Mouse (Mus musculus): Measurements from ENCODE around the gene Mettl26. TPM values are rescaled to one million over a fixed set of nuclear protein-coding genes. Genes with fewer than 3 reads are reported as not detected.

Gene Mettl26
- polyA plus RNA-seq, 1 experiment: 89.7 TPM

DNA sequence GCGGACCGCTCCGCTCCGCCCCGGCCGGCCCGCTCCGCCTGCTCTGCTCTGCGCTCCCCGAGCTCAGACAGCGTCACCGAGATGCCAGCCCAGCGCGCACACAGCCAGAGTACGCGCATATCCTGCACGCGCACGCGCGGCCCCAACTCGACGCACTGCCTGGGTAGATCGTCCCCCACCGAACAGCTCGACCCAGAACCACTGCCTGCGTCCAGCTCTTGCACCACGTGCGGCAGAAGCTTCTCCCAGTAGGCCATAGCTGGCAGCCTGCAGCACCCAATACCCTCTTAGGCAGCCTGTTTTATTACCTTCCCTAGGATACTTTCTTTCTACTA, 37.8 kb upstream of the Mettl26 start, which contains the start of gene Rhbdl1:
Rhbdl1 (minus strand) TSS at position 220 of the 335 bp plus-strand sequence.
- DNase-seq (ENCODE audit: low read depth): no peak

GRCm38 (mm10) chr17:25837533-25837932, 37.3 kb upstream of the Mettl26 start:
- no peak for DNase-seq (ENCODE audit: low read depth)

GRCm38 (mm10) chr17:25838904-25839303, 36.0 kb upstream of the Mettl26 start:
- no peak for DNase-seq (ENCODE audit: low read depth)

GRCm38 (mm10) chr17:25839455-25840235, 35.2 kb upstream of the Mettl26 start:
- no peak for DNase-seq (ENCODE audit: low read depth)

DNA sequence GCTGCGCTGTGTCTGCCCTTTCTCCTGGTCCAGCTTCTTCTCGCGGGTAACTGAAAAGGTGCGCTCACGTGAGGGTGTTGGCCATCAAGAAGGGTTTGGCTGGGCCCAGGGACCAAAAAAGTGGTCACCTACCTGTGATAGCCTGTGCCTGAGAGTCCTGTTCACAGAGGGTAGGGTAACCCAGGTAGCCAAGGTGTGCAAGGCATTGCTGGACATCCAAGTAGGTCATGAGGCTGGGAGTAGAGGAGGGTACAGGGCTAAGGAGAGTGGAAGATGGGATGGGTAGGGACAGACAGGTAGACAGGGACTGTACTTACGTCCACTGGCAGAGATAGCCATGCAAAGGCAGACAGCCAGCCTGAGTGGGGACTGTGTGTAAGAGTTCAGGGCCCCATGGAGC, 34.4 kb upstream of the Mettl26 start:
- no peak for DNase-seq (ENCODE audit: low read depth)

DNA sequence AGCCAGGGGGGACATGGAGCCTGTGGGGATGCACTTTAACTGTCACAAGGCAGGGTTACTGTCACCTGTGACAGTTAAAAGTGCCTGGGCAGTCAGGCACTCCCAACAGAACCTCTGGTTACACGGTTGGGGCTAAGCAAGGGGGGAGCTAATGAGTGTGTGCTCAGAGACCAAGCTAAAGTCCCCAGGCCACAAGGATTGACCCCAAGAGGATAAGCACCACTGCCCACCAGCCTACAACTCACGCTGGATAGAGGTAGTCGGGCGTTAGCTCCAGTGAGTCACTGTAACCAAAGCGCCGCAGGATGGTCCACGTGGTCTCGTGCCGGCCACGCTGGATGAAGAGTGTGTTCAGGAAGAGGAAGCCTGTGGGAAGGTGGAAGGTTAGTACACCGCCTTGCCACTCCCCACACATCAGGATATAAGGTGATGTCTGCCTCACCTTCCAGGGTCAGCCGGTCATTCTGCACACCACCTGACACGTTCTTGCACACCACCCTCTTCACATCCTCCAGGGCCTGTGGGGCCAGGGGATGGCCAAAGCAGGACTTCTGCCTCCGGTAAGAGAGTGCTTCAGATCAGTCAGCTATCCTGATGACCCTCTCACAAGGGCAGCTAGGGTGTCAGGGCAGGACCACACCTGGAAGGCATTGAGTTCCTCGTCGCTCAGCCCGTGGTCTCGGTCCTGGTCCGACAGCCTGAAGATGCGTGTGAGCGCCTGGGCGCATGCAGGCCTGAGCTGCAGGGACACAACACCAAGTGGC, 33.6 kb upstream of the Mettl26 start, which contains the start of gene Gm20683:
Gm20683 (minus strand) TSS at position 647 of the 764 bp plus-strand sequence.
- DNase-seq (ENCODE audit: low read depth): no peak

DNA sequence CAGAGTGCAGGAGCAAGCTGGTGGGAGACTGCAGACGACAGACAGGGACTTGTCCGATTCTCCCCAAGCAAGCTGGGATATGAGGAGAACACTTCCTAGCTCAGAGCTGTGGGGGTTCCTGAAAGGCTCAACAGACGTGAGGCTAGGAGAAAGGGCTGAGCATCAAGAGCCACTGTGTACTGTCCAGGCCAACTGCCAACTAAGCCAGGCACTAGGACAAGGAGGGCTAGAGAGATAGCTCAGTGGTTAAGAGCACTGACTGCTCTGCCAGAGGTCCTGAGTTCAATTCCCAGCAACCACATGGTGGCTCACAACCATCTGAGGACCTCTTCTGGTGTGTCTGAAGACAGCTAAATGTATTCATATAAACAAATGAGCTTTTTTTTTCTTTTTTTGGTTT, 32.4 kb upstream of the Mettl26 start:
- no peak for DNase-seq (ENCODE audit: low read depth)

- no peak for DNase-seq (ENCODE audit: low read depth)
Measured at GRCm38 (mm10) chr17:25843122-25843521, 31.8 kb upstream of the Mettl26 start.

- no peak for DNase-seq (ENCODE audit: low read depth)
Measured at GRCm38 (mm10) chr17:25843636-25844395, 31.1 kb upstream of the Mettl26 start.

- no peak for DNase-seq (ENCODE audit: low read depth)
Measured at GRCm38 (mm10) chr17:25844396-25844901, 30.4 kb upstream of the Mettl26 start, which contains the start of gene Rhot2. TSS of gene Rhot2 (minus strand) at chr17:25844851.

GRCm38 (mm10) chr17:25860229-25860628, 14.6 kb upstream of the Mettl26 start:
- DNase-seq (ENCODE audit: low read depth): no peak

- no peak for DNase-seq (ENCODE audit: low read depth)
Measured at GRCm38 (mm10) chr17:25860832-25861703, 13.8 kb upstream of the Mettl26 start, which contains the start of gene Wdr90. TSS of gene Wdr90 (minus strand) at chr17:25861501.

GRCm38 (mm10) chr17:25861704-25862612, 12.9 kb upstream of the Mettl26 start:
- DNase-seq (ENCODE audit: low read depth): no peak

DNA sequence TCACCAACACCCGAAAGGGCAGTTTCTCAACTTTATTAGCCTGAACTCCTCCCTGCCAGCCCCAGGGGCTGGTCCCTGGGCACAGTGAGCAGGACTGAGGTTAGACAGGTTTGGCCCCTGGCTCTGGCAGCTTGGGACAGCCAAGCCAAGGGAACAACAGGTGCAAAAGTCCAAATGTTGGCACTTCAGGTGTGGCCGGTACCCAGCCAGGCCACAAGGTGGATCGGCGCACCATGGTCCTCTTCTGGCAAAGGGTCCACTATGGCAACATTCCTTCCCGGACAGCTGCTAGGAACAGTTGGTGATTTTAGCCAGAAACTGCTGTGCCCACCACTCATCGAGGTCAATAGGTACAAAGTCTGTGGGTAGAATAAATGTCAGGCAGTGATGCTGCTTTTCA, 11.2 kb upstream of the Mettl26 start:
- no peak for DNase-seq (ENCODE audit: low read depth)

- DNase-seq (ENCODE audit: low read depth): no peak
Measured at GRCm38 (mm10) chr17:25864311-25864710, 10.6 kb upstream of the Mettl26 start.

GRCm38 (mm10) chr17:25865288-25865687, 9.6 kb upstream of the Mettl26 start:
- no peak for DNase-seq (ENCODE audit: low read depth)

- DNase-seq (ENCODE audit: low read depth): no peak
Measured at GRCm38 (mm10) chr17:25866172-25866571, 8.7 kb upstream of the Mettl26 start.

- no peak for DNase-seq (ENCODE audit: low read depth)
Measured at GRCm38 (mm10) chr17:25867509-25867835, 7.4 kb upstream of the Mettl26 start.

- no peak for DNase-seq (ENCODE audit: low read depth)
Measured at GRCm38 (mm10) chr17:25867836-25868600, 6.9 kb upstream of the Mettl26 start.
